Mouse (Mus musculus) kidney, adult 2 months (tissue): ENCODE measurements around the gene Zfp335.
"Not testable (repeated sequence)": the region's sequence is repeated elsewhere in the genome, so short reads cannot be mapped to it uniquely, and the experiment has no call there.

Experiments used
- CTCF ChIP-seq: fragments of 200-500 bp; conservative IDR thresholded peaks from 2 replicates; pipeline ENCODE4 v1.5.1; 2011; ENCODE audit warnings: low read depth, mild to moderate bottlenecking, control low read depth, low read length, moderate library complexity, mixed read lengths; ENCODE audit not compliant: insufficient read depth, insufficient read length
- POLR2A ChIP-seq: fragments of 200-500 bp; IDR thresholded peaks from one replicate; pipeline ENCODE4 v1.6.1; 2011; ENCODE audit warnings: low read depth, low read length, control low read depth

DNA sequence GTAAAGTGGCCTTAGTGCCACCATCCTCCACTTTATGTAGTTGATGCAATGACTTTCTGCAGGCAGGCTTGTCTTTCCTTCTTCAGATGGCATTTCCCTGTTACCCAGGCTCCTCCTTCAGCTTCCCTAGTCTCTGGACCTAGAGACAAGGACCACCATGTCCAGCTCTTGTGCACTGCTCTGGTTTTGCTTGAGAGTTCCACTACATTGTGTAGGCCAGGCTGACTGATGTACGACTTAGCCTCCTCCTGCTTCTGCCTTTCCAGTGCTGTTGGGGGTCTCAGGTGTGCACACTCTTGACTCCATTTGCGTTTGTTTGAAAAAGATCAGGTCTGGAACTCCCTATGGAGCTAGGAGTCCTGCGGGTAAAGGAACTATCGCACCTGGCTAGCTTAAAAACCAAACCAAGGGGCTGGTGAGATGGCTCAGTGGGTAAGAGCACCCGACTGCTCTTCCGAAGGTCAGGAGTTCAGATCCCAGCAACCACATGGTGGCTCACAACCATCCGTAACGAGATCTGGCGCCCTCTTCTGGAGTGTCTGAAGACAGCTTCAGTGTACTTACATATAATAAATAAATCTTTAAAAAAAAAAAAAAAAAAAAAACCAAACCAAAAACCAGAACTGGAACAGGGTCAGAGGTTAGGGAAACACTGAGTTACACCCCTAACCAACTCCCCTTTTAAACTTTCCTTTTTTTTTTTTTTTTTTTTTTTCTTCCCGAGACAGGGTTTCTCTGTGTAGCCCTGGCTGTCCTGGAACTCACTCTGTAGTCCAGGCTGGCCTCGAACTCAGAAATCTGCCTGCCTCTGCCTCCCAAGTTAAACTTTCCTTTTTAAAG lies 34.0 kb downstream of the Zfp335 start:
- not testable (repeated sequence) for TF ChIP-seq POLR2A, CTCF
